Mouse (Mus musculus) kidney, adult 2 months (tissue): ENCODE measurements around the gene Pgghg. TPM values are rescaled to one million over a fixed set of nuclear protein-coding genes. Genes with fewer than 3 reads are reported as not detected.

Experiments used
- DNase-seq: peaks from one replicate; pipeline ENCODE4 v3.0.0; 2021
- H3K27ac ChIP-seq: fragments of 200-500 bp; 2 replicates; pipeline ENCODE4 v1.5.1; 2012; ENCODE audit warnings: low read depth, low read length, control low read depth, inconsistent platforms; ENCODE audit not compliant: insufficient read depth
- H3K27me3 ChIP-seq: fragments of 200-500 bp; replicated peaks from 2 replicates; pipeline ENCODE4 v1.6.1; 2012; ENCODE audit warnings: mild to moderate bottlenecking, moderate library complexity, low read length, inconsistent platforms; ENCODE audit not compliant: control insufficient read depth, insufficient read depth
- H3K36me3 ChIP-seq: fragments of 200-500 bp; 2 replicates; pipeline ENCODE4 v1.6.1; 2012; ENCODE audit warnings: mild to moderate bottlenecking, moderate library complexity, low read length, inconsistent platforms; ENCODE audit not compliant: control insufficient read depth, insufficient read depth
- H3K4me1 ChIP-seq: fragments of 200-500 bp; 2 replicates; pipeline ENCODE4 v1.6.1; 2011; ENCODE audit warnings: low read length; ENCODE audit not compliant: control insufficient read depth, insufficient read depth
- H3K4me3 ChIP-seq: fragments of 200-500 bp; 2 replicates; pipeline ENCODE4 v1.5.1; 2011; ENCODE audit warnings: mild to moderate bottlenecking, low read depth, low read length, control low read depth; ENCODE audit not compliant: insufficient read depth
- CTCF ChIP-seq: fragments of 200-500 bp; conservative IDR thresholded peaks from 2 replicates; pipeline ENCODE4 v1.5.1; 2011; ENCODE audit warnings: low read depth, mild to moderate bottlenecking, control low read depth, low read length, moderate library complexity, mixed read lengths; ENCODE audit not compliant: insufficient read depth, insufficient read length
- POLR2A ChIP-seq: fragments of 200-500 bp; IDR thresholded peaks from one replicate; pipeline ENCODE4 v1.6.1; 2011; ENCODE audit warnings: low read depth, low read length, control low read depth
- WGBS: fragments of 180-500 bp; shearing (Covaris S2); methylation state at CpG from one replicate; pipeline ENCODE4 v1.1.7; 2018; 5-methylcytosine and 5-hydroxymethylcytosine counted together
- polyA plus RNA-seq: library from polyadenylated mRNA; depleted of rRNA; stranded (reverse); fragments of >200 nt; gene quantifications from 2 replicates; pipeline ENCODE4 v1.2.3, GENCODE M21; 2012

The Pgghg gene
- polyA plus RNA-seq, 1 experiment, result 58.0 TPM

GRCm38 (mm10) chr7:140922398-140923069, 18.7 kb upstream of the Pgghg start:
- H3K36me3 ChIP-seq, result no peaks in the 10 kb centered on the region
- H3K27ac ChIP-seq, result peak overlapping the region; percentile 33
- peak overlapping the region; percentile 42 for H3K4me3 ChIP-seq
- no peaks in the 10 kb centered on the region for H3K27me3 ChIP-seq
- DNase-seq, result peak; percentile 96
- under 1% methylated on average over 49 of the region's 49 CpGs for WGBS
- H3K4me1 ChIP-seq, result peaks cover 21% of the 10 kb centered on the region
- TF ChIP-seq POLR2A (no peak), CTCF (peak; percentile 31)

- H3K36me3 ChIP-seq, result no peaks in the 10 kb centered on the region
- DNase-seq, result peak; percentile 54
- H3K27ac ChIP-seq, result peak overlapping the region; percentile 33
- 13% methylated on average over 30 of the region's 30 CpGs for WGBS
- H3K27me3 ChIP-seq, result no peaks in the 10 kb centered on the region
- TF ChIP-seq POLR2A, result no peak
- no peak for TF ChIP-seq CTCF
- H3K4me1 ChIP-seq, result peaks cover 21% of the 10 kb centered on the region
- H3K4me3 ChIP-seq, result peak overlapping the region; percentile 42
Measured at GRCm38 (mm10) chr7:140923070-140923775, 18.0 kb upstream of the Pgghg start.

- DNase-seq, result peak; percentile 52
- Histone ChIP-seq H3K27me3 (no peaks in the 10 kb centered on the region), H3K4me3 (no peak overlapping the region), H3K36me3 (no peaks in the 10 kb centered on the region; the same call in 1 of the 2 replicates), H3K4me1 (peaks cover 13% of the 10 kb centered on the region), H3K27ac (no peak overlapping the region)
- no peak for TF ChIP-seq CTCF
- no peak for TF ChIP-seq POLR2A
- WGBS, result 66% methylated on average over 6 of the region's 6 CpGs
Measured at GRCm38 (mm10) chr7:140927181-140927580, 14.0 kb upstream of the Pgghg start.

- no peak overlapping the region for H3K27ac ChIP-seq
- 52% methylated on average over 3 of the region's 3 CpGs for WGBS
- H3K27me3 ChIP-seq, result no peaks in the 10 kb centered on the region
- H3K36me3 ChIP-seq, result no peaks in the 10 kb centered on the region
- TF ChIP-seq CTCF, result peak; percentile 67
- no peak for TF ChIP-seq POLR2A
- no peak overlapping the region for H3K4me3 ChIP-seq
- no peaks in the 10 kb centered on the region; the same call in 1 of the 2 replicates for H3K4me1 ChIP-seq
- peak; percentile 42 for DNase-seq
Measured at GRCm38 (mm10) chr7:140938436-140938835, 2.8 kb upstream of the Pgghg start.

DNA sequence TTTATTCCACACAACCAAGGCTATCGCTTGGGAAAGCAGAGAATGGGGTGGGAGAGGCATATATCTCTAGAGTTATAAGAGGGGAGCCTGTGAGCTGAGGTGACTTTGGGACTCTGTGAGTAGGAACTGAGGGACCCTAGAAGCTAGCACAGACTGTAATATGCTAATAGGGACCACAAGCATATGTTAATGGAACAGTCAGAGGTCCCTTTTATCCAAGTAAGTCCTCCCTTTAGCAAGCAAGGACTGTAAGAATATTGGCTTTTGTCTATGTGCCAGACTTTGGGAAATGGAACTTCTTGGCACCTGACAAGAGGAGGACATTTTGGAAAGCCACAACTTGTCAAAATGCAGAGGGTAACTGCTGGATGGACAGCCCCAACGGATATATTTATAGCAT, 2.3 kb upstream of the Pgghg start:
- Histone ChIP-seq H3K27ac (no peak overlapping the region), H3K4me3 (no peak overlapping the region), H3K4me1 (no peaks in the 10 kb centered on the region; the same call in 1 of the 2 replicates), H3K36me3 (no peaks in the 10 kb centered on the region), H3K27me3 (no peaks in the 10 kb centered on the region)
- 50% methylated on average over 2 of the region's 2 CpGs for WGBS
- TF ChIP-seq POLR2A (no peak), CTCF (no peak)
- DNase-seq, result no peak

DNA sequence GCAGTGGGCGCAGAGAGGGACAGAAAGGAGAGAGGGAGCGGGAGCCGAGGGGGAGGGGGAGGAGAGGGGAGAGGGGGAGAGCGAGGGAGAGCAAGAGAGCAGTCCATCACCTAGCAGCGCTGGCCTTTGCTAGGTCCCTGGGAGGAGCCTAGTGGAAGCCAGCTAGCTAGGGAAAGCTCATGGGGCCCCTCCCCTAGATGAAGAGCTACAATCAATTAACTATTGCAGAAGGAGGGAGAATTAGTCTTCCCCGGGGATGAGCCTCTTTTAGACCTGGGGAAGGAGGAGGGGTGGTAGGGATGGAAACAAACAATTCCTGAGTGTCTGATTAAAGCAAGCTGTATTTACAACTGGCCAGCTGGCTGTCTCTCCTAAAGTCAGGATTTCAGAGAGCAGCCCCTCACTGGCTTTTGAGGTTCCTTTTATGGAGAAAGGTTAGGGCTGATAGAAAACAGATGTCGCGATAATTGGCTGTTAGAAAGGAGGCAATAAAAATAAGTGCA, 1.5 kb upstream of the Pgghg start:
- no peak overlapping the region for H3K27ac ChIP-seq
- no peak overlapping the region for H3K4me3 ChIP-seq
- 37% methylated on average over 7 of the region's 8 CpGs for WGBS
- peak; percentile 49 for DNase-seq
- no peaks in the 10 kb centered on the region for H3K36me3 ChIP-seq
- TF ChIP-seq CTCF (no peak), POLR2A (no peak)
- H3K27me3 ChIP-seq, result no peaks in the 10 kb centered on the region
- no peaks in the 10 kb centered on the region; the same call in 1 of the 2 replicates for H3K4me1 ChIP-seq

GRCm38 (mm10) chr7:140942341-140942740, 1.1 kb downstream of the Pgghg start:
- DNase-seq, result peak; percentile 39
- TF ChIP-seq CTCF, result no peak
- no peak for TF ChIP-seq POLR2A
- 25% methylated on average over 9 of the region's 9 CpGs for WGBS
- no peaks in the 10 kb centered on the region; the same call in 1 of the 2 replicates for H3K4me1 ChIP-seq
- H3K27ac ChIP-seq, result peak overlapping the region; percentile 81
- H3K4me3 ChIP-seq, result peak overlapping the region; percentile 66
- H3K27me3 ChIP-seq, result no peaks in the 10 kb centered on the region
- H3K36me3 ChIP-seq, result no peaks in the 10 kb centered on the region
